Mouse (Mus musculus) small intestine, adult 2 months (tissue): ENCODE data around the gene Hopx. TPM values are rescaled to one million over a fixed set of nuclear protein-coding genes. Genes with fewer than 3 reads are reported as not detected.

Experiments
- H3K27ac ChIP-seq: fragments of 200-500 bp; 2 replicates; pipeline ENCODE4 v1.5.1; 2012; ENCODE audit warnings: low read depth, low read length, control low read depth, inconsistent platforms; ENCODE audit not compliant: insufficient read depth
- H3K27me3 ChIP-seq: fragments of 200-500 bp; 2 replicates; pipeline ENCODE4 v1.6.1; 2012; ENCODE audit warnings: mild to moderate bottlenecking, moderate library complexity, low read length, inconsistent platforms; ENCODE audit not compliant: control insufficient read depth, insufficient read depth
- H3K36me3 ChIP-seq: fragments of 200-500 bp; 2 replicates; pipeline ENCODE4 v1.6.1; 2012; ENCODE audit warnings: mild to moderate bottlenecking, low read length, control low read depth, inconsistent platforms; ENCODE audit not compliant: control insufficient read depth, insufficient read depth
- H3K4me1 ChIP-seq: fragments of 200-500 bp; 2 replicates; pipeline ENCODE4 v1.6.1; 2012; ENCODE audit warnings: low read length, inconsistent platforms, mixed read lengths; ENCODE audit not compliant: control insufficient read depth, insufficient read depth, insufficient read length
- H3K4me3 ChIP-seq: fragments of 200-500 bp; 2 replicates; pipeline ENCODE4 v1.5.1; 2012; ENCODE audit warnings: low read depth, mild to moderate bottlenecking, control low read depth, inconsistent platforms, low read length, moderate library complexity
- CTCF ChIP-seq: fragments of 200-500 bp; IDR thresholded peaks from 2 replicates; pipeline ENCODE4 v1.5.1; 2012; ENCODE audit warnings: low read depth, mild to moderate bottlenecking, control low read depth, inconsistent platforms, low read length, moderate library complexity, mixed read lengths; ENCODE audit not compliant: insufficient replicate concordance, insufficient read length; ENCODE audit errors: extremely low read depth
- POLR2A ChIP-seq: fragments of 200-500 bp; IDR thresholded peaks from 2 replicates; pipeline ENCODE4 v1.6.1; 2012; ENCODE audit warnings: low read depth, mild to moderate bottlenecking, control low read depth, inconsistent platforms, low read length, moderate library complexity
- WGBS: fragments of 180-500 bp; shearing (Covaris S2); methylation state at CpG from one replicate; pipeline ENCODE4 v1.1.7; 2018; 5-methylcytosine and 5-hydroxymethylcytosine counted together
- polyA plus RNA-seq: library from polyadenylated mRNA; depleted of rRNA; stranded (reverse); fragments of >200 nt; gene quantifications from 2 replicates; pipeline ENCODE4 v1.2.3, GENCODE M21; 2012

The Hopx gene
- polyA plus RNA-seq, 1 experiment, result 80.7 TPM

DNA sequence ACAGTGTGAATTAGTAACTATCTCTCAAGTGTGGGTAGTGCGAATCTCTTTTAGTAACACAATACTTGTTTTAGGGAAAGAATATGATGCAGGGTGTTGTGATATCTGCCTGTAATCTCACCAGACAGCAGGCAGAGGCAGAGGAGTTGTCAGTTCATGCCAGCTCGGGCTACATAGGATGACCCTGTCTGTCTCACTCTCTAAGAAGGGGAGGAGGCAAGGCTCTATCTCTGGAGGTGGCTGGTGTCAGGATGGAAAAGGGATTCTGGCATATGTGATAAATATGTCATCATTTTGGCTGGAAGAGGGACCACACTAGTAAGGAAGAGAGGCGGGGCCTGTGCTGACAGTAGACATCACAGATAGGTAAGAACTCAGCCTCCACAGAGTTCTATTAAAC lies 23.0 kb downstream of the Hopx start:
- no peaks in the 10 kb centered on the region for H3K27me3 ChIP-seq
- no peak overlapping the region for H3K4me3 ChIP-seq
- H3K36me3 ChIP-seq, result peaks cover 14% of the 10 kb centered on the region
- TF ChIP-seq POLR2A, result no peak
- peak; percentile 9; the same call in 1 of the 2 replicates for TF ChIP-seq CTCF
- H3K27ac ChIP-seq, result no peak overlapping the region
- 57% methylated on average over 3 of the region's 3 CpGs for WGBS
- peaks cover 9% of the 10 kb centered on the region for H3K4me1 ChIP-seq

DNA sequence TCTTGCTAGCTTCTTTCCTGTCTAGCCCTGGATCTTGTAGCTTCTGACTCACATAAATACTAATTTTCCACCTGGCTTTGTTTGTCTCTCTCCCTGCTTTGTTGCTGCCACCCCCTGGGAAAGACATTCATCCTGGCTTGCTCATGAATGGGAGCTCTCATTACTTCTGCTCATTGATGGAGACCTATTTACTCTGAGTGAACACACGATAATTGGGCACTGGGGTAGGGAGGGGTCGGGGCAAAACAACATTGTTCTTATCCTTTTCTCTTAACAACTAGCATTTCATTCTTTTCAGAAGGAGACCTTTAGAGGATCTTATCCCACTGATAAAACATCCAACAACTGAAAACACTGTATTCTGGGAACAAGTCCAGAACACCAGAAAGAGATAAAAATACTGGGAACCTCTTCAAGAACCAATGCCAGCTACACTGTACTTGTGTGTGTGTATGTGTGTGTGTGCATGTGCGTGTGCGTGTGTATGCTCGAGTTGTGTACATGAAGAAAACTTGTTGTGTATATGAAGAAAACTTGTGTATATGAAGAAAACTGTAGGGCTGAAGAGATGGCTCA lies 24.3 kb downstream of the Hopx start:
- no peak overlapping the region for H3K4me3 ChIP-seq
- H3K36me3 ChIP-seq, result peaks cover 20% of the 10 kb centered on the region
- H3K4me1 ChIP-seq, result peaks cover 9% of the 10 kb centered on the region
- TF ChIP-seq POLR2A (no peak), CTCF (no peak)
- 27% methylated on average over 5 of the region's 5 CpGs for WGBS
- H3K27ac ChIP-seq, result no peak overlapping the region
- no peaks in the 10 kb centered on the region for H3K27me3 ChIP-seq

GRCm38 (mm10) chr5:77089901-77090300 lies 25.0 kb downstream of the Hopx start:
- H3K27ac ChIP-seq, result no peak overlapping the region
- peaks cover 20% of the 10 kb centered on the region for H3K36me3 ChIP-seq
- no peak overlapping the region for H3K4me3 ChIP-seq
- H3K27me3 ChIP-seq, result no peaks in the 10 kb centered on the region
- 81% methylated on average over 8 of the region's 8 CpGs for WGBS
- peaks cover 9% of the 10 kb centered on the region for H3K4me1 ChIP-seq
- TF ChIP-seq POLR2A, result no peak
- TF ChIP-seq CTCF, result no peak

GRCm38 (mm10) chr5:77089294-77089693 lies 25.6 kb downstream of the Hopx start:
- no peak overlapping the region for H3K4me3 ChIP-seq
- H3K36me3 ChIP-seq, result peaks cover 20% of the 10 kb centered on the region
- no peaks in the 10 kb centered on the region for H3K27me3 ChIP-seq
- WGBS, result 33% methylated on average over 1 of the region's 1 CpGs
- no peak overlapping the region for H3K27ac ChIP-seq
- H3K4me1 ChIP-seq, result peaks cover 9% of the 10 kb centered on the region
- peak; percentile 74; the same call in 1 of the 2 replicates for TF ChIP-seq CTCF
- TF ChIP-seq POLR2A, result no peak

DNA sequence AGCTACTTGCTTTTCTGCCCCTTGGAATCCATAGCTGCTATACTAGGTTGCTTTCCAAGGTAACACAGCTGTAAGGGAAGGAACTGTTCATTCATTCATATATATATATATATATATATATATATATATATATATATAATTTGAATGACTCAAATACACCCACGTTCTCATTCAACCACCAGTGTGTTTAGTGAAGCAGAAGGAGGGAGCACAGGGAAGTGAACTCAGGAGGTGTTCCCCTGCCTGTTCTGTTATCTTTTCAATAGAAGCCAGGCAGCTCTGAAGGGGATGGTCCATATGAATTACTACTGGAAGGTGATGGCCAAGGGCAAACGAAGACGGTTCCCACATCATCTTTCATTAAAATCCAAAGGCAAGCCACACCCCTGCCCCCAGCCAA lies 27.8 kb downstream of the Hopx start:
- Histone ChIP-seq H3K4me3 (no peak overlapping the region), H3K27ac (no peak overlapping the region), H3K4me1 (peaks cover 3% of the 10 kb centered on the region), H3K36me3 (peaks cover 20% of the 10 kb centered on the region), H3K27me3 (no peaks in the 10 kb centered on the region)
- TF ChIP-seq CTCF (no peak), POLR2A (no peak)
- 50% methylated on average over 3 of the region's 3 CpGs for WGBS

GRCm38 (mm10) chr5:77086541-77086940 lies 28.4 kb downstream of the Hopx start:
- Histone ChIP-seq H3K27me3 (no peaks in the 10 kb centered on the region), H3K4me1 (no peaks in the 10 kb centered on the region), H3K27ac (0 out of 2 replicates have a peak overlapping the region, but pooled peaks have one; percentile 6), H3K4me3 (no peak overlapping the region), H3K36me3 (peaks cover 19% of the 10 kb centered on the region)
- 71% methylated on average over 7 of the region's 7 CpGs for WGBS
- TF ChIP-seq POLR2A (no peak), CTCF (no peak)

DNA sequence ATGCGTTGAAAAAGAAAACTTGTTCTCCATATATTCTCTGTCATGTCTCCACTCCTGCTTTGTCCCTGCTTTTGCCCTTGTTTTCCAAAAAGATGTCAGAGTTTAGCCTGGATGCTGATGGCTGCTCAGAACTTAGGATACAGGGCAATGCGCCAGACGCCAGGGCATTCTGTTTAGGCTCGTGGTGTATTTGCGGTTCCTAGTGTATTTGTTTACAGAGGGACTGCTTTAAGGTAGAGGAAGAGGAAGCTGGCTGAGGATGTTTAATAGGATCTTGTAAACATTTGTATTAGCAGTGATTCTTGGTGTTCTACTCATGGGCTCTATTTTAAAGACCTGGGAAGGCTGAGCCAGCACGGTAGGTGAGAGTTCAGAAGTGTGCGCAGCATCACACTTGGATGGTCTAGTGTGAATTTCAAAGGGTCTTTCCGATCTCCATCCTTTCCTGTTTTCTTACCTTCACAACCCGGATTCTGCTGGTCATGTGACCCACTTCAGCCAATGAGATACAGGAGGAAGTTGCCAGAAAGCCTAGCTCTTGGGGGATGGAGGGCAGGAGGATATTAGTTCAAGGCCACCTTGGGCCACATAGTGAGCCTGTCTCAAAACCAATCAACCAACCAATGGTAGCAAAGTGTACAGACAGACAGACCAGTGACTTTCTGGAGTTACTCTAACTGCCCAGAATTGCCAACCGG lies 29.0 kb downstream of the Hopx start:
- no peak for TF ChIP-seq CTCF
- no peak for TF ChIP-seq POLR2A
- 60% methylated on average over 10 of the region's 10 CpGs for WGBS

More for the DNA sequence above, 29.0 kb downstream of the Hopx start:
- Histone ChIP-seq H3K27me3 (no peaks in the 10 kb centered on the region), H3K4me1 (no peaks in the 10 kb centered on the region), H3K4me3 (no peak overlapping the region), H3K36me3 (peaks cover 19% of the 10 kb centered on the region), H3K27ac (0 out of 2 replicates have a peak overlapping the region, but pooled peaks have one; percentile 6)
